Mouse (Mus musculus) kidney, postnatal 14 days (tissue): ENCODE measurements at regions not wholly inside any gene's neighbourhood (a gene's known extent, or its start where the extent isn't known, plus 50 kb on each side); places are given as distances from the start of the nearest gene placed in this dataset.

Experiments
- DNase-seq: peaks from one replicate; pipeline ENCODE4 v3.0.0; 2022; ENCODE audit warnings: mixed read lengths

- peak; percentile 19 for DNase-seq
Measured at GRCm38 (mm10) chr5:132633198-132633884, 90.2 kb upstream of the Auts2 start.

GRCm38 (mm10) chr5:132621751-132622150 is 78.6 kb upstream of the Auts2 start:
- DNase-seq, result no peak

- DNase-seq, result no peak
Measured at GRCm38 (mm10) chr5:132617241-132617640, 74.1 kb upstream of the Auts2 start.

GRCm38 (mm10) chr5:132609251-132609650 is 66.1 kb upstream of the Auts2 start:
- DNase-seq, result no peak

GRCm38 (mm10) chr5:132606216-132606615 is 63.1 kb upstream of the Auts2 start:
- no peak for DNase-seq

GRCm38 (mm10) chr5:132594796-132595195 is 51.7 kb upstream of the Auts2 start:
- DNase-seq, result peak; percentile 10
